Mouse (Mus musculus) retina, postnatal 1 day (tissue): Measurements from ENCODE around the gene Iqsec1.

Source experiments
- DNase-seq: peaks from one replicate; pipeline ENCODE4 v3.0.0-alpha.2; 2012

Iqsec1 gene

DNA sequence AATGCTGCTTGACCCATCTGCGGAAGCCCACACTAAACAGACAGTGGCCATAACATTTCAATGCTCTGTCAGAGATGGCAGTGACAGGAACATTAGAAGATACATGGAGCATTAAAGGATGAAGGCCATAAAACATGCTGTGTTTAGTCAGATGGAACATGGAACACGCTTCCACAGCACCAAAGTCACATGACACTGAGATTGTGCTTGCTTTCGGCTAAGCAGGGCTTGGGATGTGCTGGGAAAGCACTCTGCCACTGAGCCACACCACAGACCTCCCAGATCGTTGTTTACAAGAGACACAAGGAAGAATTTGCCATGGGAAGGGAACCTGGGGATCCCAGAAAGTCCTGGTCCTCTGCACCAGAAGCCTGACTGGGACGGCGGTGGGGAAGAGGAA, 269.1 kb downstream of the Iqsec1 start:
- no peak for DNase-seq

DNA sequence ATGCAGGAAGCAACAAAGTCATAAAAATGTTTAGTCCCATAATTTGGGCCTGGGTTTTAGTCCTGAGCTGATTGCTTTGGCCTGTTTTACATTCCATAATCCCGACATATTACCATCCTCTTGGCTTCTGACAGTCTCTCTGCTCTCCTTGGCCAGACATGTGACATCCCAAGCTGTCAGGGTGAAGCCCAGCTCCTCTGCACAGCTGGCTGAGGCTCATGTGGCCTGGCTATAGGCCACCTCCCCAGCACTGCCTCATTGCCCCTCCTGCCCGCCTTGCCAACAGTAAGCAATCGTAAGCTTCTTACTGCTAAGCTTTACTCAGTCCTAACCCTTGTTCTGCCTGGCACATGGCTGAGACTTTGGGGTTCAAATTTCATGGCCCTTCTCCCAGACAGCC, 270.0 kb downstream of the Iqsec1 start:
- DNase-seq: peak; percentile 78

DNA sequence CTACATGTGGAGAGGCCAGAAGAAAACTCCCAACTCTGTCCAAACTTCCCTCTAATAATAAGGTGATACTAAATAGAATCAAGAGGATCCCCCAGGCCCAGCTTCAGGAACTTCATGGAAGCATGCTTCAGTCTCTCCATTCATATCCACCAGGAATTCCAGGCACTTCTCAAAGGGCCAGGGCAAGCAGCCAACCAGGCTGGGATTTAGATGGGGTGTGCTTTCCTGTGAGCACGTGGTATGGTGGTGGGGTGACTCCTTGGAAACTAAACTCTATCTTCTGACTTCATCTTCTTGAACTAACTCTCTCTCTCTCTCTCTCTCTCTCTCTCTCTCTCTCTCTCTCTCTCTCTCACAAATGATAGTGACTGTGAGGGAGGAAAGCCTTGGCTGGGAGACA, 270.8 kb downstream of the Iqsec1 start:
- DNase-seq: no peak

DNA sequence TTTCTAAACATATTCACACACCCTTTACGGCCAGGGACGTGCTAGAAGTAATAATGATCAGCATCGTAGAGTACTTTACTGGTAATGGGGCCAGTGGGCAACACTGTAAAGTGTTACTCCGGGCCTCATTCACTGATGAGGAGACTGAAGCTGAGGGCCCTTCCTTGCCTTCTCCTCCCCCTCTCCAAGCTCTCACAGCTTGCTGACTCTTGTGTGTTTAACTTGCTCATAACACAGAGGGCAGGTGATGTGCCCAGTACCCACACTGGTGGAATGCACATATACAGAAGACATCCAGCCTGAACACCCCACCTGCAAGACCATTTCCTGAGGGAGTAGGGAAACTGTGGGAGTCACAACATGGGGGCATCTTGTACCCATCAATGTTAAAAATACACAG, 271.6 kb downstream of the Iqsec1 start:
- no peak for DNase-seq

DNA sequence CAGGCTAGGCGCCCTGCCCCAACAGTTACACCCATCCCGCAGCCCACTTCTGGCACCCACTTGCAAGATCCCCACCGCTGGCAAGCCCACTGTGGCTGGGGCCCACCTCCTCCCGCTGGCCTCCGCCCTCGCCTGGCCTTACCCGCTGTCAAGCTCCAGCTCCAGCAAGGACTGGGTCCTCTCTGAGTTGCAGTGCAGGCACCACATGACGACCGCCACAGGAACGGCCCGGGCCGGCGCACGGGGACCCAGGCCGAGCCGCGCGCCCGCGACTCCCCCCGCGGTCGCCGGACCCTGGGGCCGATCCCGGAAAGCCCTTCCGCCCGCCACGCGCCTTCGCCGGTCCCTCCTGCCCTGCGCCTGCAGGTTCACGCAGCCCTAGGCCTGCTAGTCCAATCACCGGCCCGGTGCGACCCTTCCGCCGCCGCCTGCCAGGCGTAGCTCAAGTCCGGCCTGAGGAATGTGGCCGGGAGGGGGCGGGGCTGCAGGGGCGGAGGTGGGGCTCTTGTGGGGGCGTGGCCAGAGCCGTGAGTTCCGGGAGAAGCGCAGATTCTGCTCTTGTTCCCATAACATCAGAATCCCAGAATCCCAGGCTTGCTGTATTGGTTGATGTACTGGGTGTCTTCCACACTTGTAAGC, 272.3 kb downstream of the Iqsec1 start:
- DNase-seq: peak; percentile 91

DNA sequence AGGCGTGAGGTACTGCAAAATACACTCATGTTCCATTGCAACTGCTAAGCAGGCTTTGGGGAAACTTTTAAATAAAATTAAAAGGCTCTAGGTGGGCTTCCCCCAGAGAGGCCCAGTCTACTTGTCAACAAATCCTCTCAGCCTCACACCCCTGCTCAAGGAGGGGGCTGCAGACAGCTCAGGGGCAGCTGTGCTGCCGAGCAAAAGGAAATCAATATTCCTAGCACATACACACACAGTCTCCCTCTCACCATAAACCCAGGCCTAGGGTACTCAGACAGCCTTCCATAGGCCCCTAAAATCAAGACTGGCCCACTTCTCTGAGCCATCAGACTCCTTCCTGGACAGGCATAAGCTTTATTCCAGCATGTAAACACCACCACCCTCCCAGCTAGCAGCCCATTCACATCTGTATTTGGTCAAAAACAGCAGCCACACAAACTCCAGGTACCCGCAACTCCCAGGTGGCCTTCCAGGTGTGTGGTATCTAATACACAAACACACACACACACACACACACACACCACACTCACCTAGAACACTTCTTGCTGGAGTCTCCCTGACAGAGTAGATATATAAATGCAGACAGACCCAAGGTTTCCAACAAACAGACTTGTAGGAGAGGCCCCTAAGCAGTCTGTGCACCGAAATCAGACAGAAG, 273.1 kb downstream of the Iqsec1 start:
- DNase-seq: no peak

DNA sequence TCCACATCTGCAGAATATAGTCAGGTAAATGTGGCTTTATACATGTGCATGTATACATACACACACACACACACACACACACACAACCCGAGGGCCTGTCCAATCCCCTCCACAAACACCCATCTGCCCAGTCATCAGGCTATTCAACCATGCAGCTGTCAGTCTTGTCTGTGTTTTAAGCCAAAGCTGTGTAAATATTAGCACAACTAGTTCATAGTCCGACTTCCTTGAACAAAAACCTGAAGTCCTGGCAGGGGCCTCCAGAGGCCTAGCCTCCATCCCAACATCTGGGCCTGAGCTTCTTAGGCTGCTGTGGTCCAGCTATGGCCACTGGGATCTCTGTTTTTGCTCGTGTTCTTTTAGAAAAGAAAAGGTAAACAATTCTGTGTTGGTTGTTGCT, 274.8 kb downstream of the Iqsec1 start:
- DNase-seq: no peak

DNA sequence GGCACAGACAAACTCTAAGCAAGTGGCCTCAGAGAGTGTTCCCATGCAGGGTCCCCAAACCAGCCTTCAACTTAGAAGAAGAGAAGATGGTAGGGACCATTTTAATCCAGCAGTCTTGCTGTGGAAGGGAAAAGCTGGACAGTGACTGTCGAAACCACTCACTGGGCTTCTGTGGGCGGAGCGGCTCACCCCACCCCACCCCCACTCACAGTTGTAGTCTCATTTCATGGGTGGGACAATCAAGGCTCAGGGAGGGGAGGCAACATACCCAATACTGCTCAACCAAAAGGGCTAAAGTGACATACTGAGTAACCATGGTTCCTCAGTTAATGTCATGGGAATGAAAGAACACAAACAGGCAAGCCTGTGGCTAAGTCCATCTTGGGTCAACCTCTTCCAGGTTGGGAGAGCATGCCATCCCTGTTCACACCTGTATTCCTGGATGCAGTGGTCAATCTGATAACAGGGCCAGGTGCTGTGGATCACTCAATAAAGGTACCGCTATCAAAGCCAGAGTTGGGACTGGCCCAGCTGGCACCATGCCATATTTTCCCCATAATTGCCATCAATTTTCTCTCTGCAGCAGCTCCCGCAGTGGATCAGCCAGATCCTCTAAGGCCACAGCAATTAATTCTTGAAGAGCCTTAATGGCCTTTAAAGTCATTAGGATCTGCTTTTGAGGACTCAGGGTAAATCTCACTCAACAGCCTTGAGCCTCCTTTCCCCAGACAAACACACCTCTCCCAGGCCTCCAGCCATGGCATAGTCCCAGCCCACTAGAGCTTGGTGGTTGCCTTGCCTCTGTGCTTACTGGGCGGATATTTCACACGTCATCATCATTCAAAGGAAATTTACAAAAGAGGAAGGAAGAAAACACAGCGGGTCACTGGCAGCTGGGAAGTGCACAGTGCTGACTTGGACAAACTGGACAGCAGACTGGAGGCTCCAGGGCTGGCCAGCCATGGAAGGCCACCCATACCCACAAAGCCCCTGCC, 275.7 kb downstream of the Iqsec1 start:
- DNase-seq: peak; percentile 65

DNA sequence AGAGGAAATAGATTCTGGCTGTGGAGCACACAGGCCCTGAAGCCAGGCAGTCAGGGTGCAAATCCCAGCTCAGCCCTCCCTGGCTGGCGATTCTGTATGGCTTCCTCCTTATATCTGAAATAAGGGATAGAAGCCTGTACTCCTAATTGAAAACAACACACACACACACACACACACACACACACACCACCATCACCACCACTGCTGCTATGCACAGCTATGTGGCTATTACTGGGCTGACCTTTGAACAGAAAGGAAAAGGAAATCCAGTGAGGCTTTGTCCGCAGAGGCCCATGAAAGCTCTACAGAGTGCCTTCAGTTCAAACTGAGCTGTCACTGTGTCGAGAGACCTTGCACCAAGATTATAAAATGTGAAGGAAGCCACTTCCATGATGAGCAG, 276.4 kb downstream of the Iqsec1 start:
- DNase-seq: no peak

DNA sequence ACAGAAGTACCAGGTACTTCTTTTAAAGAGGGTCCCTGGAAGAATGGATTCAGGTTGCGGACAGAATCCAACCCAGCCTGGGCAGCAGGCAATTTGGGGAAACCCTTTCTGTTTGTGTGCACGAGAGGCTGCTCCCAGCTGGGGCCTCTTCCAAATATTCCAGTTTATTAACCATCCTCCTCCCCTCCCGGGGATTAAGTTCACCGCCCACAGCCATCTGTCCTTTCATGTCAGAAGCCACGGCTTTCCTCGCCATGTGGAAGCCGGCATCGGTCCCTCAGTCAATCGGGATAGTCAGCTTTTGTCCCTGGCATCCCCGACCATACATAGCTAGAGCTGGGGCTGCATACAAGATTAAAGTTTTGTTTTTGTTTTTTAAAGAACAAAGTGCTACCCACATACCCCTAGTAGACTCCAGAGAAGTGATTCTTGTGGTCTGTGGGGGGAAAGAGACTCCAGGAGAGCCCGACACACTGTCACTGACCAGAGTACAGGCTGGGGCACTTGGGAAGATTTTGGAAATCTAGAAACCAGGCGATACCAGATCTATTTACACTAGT, 276.9 kb downstream of the Iqsec1 start:
- peak; percentile 75 for DNase-seq

DNA sequence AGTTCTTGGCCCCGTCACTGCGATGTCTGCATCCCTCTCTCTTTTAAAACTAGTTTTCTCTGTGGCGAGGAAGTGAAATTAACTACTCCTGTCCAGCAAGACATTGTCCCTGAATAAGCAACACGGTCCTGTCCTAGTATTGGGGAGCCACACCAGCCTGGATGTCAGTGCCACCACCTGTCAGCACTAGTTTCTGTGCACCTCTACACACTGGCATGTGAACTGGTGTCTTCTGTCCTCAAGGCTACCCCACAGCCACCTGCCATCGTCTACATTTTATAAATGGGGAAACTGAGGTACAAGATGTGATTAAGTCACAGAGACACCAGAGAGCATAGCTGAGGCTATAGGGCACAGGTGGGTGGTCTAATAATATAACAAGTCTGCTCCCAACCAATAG, 277.7 kb downstream of the Iqsec1 start:
- no peak for DNase-seq

DNA sequence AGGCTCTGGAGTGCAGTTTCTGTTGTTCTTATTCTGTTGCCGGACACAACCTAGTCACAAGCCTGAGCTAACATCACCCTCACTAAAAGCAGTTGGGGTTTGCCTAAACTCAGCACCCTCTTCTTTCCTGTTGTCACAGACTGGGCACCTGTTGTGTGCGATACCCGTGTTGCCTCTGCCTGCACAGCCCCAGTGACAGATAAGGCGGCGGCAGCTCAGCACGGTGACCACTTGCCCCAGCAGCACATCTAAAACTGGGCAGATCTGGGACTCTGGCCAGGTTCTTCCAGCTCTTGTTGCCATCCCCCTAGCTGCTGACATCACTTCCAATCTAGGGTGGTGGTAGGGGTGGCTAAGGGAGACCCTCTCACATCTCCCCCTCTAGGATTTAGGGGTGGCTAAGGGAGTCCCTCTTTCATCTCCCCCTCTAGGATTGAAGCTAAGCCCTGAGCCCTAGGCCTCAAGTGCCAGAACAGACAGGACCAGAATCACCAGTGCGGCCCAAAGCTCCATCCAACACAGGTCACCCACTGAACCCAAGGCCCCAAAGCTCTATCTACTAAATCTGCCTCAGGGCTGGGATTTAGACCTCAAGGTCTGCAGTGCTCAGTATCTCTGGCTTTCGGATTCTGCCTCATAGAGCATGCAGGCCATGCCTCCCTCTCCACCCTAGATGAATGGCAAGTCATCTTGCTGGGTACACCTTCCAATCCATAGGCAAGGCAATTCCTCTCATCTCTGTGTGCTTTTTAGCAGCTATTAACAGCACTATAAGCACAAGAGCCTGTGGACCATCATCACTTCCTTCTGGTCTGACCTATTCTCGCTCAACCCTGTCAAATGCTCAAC, 278.3 kb downstream of the Iqsec1 start:
- no peak for DNase-seq

DNA sequence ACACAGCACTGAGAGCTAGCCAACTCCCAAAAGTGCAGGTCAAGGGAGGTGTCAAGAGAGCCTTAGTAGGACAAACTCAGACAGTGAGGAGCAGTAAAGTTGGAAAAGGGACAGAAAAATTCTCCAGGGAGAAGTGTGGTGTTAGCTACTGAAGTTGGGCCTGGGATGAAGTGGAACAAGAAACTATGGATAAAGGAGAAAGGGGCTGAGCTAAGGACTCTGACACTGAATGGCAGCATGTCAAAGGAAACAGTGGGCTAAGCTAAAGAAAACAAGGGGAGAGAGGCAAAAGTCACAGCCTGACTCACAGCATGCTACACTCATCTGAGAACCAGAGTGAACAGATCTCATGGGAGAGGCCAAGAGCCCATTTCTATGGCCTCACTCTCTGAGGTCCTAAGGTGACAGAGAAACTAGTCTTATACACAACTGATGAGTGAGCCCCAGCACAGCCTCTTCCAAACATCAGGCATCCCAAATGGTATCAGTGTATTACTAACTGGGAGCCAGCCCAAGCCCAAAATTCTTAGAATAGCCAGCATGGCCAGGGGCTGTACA, 280.3 kb downstream of the Iqsec1 start:
- DNase-seq: no peak

DNA sequence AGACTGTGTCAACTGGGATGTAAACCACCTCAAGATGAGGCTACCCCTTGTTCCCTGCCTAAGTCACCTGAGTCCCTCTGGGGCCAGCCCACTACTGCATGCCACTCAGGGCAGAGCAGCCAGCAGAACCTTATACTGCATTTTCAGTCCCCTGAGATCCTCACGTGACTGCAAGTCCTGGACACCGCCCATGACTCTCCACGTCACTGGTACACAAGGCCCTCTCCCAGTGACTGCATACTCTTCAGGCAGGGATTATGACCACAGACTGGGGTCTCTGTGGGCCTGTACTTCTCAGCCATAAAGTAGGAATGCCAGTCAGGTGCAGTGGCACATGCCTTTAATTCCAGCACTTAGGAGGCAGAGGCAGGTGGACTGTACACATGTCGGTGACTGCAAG, 281.3 kb downstream of the Iqsec1 start:
- DNase-seq: no peak

DNA sequence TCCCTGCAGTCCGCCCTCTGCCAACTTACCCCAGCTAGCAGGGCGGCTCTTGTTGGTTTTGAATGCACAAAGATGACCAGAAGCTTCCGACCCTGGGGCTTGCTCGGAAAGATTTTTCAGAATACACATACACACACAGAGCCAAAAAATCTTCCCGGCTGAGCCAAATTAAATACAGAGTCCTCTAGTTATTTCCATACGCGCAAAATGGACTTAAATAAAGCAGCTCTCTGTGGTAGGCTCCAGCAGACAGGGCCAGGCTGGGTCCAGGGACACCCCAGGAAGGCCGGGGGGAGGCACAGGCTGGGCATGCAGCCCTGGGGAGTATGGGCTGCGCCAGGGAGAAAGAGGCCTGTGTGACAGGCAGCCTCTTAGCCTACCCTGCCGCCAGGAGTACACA, 282.0 kb downstream of the Iqsec1 start:
- DNase-seq: no peak

DNA sequence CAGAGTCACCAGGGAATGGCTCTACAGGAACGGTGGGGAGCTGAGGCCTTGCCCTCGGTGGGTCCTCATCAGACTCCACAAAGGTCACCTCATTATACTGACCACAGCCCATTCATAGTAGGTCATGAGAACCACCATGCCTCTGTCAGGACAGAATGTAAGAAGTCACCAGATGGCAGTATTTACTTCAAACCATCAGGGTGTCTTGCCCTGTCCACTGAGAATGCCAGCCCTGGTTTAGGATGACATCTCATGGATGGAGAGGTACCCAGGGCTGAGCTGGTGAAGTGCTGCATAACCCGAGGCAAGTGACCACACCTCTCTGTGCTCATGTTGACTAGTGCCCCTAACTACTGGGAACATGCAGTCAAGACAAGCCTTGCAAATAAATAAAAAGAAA, 282.7 kb downstream of the Iqsec1 start:
- no peak for DNase-seq

DNA sequence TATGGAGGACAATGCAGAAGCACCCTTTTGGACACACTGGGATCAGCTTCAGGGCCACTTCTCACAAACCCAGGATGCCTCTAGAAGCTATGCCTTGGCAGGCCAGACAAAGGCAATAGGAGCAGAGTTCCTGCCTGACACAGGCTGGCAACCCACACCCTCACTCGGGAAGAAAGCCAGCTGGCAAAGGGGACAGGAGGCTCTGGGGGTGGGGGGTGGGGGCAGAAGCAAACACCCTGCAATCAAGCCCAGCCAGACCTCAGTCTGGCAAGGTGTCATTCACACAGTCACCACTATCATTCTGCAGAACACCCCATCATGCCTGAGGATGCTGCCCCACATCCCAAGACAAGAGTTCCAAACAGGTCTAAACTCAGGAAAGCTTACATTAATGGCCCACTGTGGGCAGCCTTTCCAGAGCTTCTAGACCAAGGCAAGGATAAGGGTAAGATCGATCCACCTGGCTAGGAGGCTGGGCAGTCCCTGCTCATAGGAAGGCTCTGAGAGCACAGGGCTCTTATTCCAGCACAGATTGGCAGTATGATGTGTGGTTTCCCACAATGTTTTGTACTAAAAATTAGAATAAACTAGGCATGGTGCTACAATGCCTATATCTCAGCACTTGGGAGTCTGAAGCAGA, 283.7 kb downstream of the Iqsec1 start:
- no peak for DNase-seq

DNA sequence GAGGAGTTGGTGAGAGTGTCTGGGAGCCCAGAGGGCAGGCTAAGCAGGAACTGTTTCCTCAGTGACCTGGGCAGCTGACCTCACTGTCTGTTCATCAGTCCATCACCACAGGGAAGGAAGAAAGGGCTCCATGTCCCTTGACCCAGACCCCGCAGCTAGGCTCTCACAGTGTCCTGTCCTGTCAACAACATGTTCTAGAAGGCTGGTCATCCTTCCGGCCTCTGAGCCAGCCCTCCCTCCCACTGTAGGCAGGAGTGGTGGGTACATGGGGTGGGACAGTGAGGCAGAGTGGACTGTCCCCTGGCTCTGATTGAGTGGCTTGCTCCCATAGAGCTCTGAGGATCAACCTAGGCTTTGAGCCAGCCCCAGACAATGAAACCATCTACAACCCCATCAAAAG, 284.7 kb downstream of the Iqsec1 start:
- no peak for DNase-seq

DNA sequence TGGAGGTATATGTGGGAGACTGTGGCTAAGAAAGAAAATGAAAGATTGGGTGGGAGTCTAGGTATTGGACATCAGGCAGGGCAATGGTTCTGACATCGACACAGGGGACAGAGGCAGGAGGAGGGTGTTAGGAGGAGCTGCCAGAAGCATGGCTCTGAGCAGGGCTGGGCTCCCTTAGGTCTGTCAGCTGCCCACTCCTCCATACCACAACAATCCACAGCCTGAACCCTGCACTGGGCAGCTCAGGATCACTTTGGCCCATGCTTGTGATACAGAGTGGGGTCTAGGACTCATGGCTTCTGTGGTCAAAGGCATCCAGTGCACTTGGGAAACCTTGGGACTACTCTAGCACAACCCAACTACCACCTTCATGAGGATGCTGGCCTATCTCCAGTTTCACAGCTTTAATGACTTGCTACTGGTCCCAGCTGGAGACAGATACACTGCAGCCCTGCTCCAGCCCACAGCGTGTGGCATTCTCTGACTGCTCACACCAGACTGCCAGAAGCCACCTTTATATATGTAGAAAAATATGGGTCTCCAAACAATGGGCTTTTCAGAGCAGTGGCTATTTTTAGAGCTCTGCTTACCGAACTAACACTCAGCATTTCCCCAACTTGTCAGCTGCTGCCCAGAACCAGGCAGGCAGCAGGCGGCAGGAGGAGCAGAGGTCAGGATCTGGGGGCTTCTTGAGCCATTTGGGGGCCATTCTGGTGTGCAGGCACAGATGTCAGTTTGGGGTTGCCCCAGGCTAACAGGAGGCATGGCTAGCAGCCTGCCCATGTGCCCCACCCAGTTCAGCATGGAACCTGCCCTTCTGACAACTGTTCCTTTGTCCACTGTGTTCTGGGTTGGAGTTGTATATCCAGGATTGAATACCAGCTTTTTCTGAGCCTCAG, 285.4 kb downstream of the Iqsec1 start:
- DNase-seq: peak; percentile 49

DNA sequence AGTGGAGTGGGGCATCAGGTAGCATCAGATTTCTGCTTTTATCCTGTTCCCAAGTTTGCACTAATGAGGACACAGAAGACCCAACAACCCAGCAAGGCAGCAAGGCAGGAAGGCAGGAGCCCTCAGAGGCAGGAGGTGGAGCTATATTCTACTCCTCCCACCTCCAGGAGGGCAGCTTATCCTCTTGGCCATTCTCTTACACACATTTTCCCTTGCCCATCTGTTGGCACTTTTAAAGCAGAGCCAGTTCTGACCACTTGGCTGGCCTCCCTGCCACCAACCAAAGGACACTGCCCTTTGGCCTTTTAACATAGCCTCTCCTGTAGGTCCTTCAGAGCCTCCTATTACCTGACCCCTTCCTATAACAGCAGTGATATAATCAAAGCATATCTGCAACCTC, 286.3 kb downstream of the Iqsec1 start:
- DNase-seq: no peak

DNA sequence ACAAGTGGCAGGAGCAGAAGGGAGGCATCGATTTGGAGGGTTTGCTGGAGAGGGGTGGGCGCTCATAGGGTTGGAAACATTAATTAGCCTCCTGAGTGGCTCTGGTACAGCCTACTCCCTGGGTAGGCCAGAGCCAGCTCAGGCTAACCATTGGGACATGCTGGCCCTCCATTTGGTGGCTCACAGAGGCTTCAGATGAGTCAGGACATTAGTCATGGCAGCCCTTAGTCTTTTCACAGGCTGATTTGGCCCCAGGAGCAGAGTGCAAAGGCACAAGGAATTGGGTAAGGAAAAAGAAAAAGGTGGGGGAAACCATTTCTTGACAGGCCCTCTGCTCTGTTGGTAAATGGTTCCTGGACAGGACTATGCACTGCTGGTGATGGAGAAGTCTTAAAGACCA, 287.1 kb downstream of the Iqsec1 start:
- no peak for DNase-seq
